Mouse (Mus musculus): ENCODE results near the gene Slc15a3.

Gene Slc15a3

GRCm38 (mm10) chr19:10822534-10822933, 17.0 kb upstream of the Slc15a3 start:
- no peak for DNase-seq (ENCODE audit: low spot score)

- DNase-seq (ENCODE audit: low spot score), result no peak
These were observed 15.5 kb upstream of the Slc15a3 start for GRCm38 (mm10) chr19:10824061-10824460.

- DNase-seq (ENCODE audit: low spot score), result no peak
These were observed 11.2 kb upstream of the Slc15a3 start for GRCm38 (mm10) chr19:10828321-10828720.

- no peak for DNase-seq (ENCODE audit: low spot score)
These were observed 9.9 kb upstream of the Slc15a3 start, which contains the start of gene Cd6 for GRCm38 (mm10) chr19:10829436-10830175. Gene Cd6 (minus strand): TSS chr19:10830058.

- peak; percentile 54 for DNase-seq (ENCODE audit: low spot score)
These were observed 8.1 kb upstream of the Slc15a3 start for GRCm38 (mm10) chr19:10831424-10831823.

GRCm38 (mm10) chr19:10832030-10832429, 7.5 kb upstream of the Slc15a3 start:
- peak; percentile 17 for DNase-seq (ENCODE audit: low spot score)

GRCm38 (mm10) chr19:10833611-10834010, 5.9 kb upstream of the Slc15a3 start:
- peak; percentile 83 for DNase-seq (ENCODE audit: low spot score)

- DNase-seq (ENCODE audit: low spot score), result no peak
These were observed 3.9 kb upstream of the Slc15a3 start for GRCm38 (mm10) chr19:10835671-10836070.

GRCm38 (mm10) chr19:10841721-10842626, 2.4 kb downstream of the Slc15a3 start:
- no peak for DNase-seq (ENCODE audit: low spot score)

- DNase-seq (ENCODE audit: low spot score), result no peak
These were observed 3.4 kb downstream of the Slc15a3 start for GRCm38 (mm10) chr19:10842914-10843313.

- no peak for DNase-seq (ENCODE audit: low spot score)
These were observed 4.7 kb downstream of the Slc15a3 start for GRCm38 (mm10) chr19:10844206-10844605.

- no peak for DNase-seq (ENCODE audit: low spot score)
These were observed 5.9 kb downstream of the Slc15a3 start for GRCm38 (mm10) chr19:10845454-10845853.

GRCm38 (mm10) chr19:10846150-10846549, 6.6 kb downstream of the Slc15a3 start:
- DNase-seq (ENCODE audit: low spot score), result no peak

GRCm38 (mm10) chr19:10847311-10848087, 8.0 kb downstream of the Slc15a3 start:
- DNase-seq (ENCODE audit: low spot score), result peak; percentile 39

GRCm38 (mm10) chr19:10855422-10855821, 15.9 kb downstream of the Slc15a3 start:
- no peak for DNase-seq (ENCODE audit: low spot score)

GRCm38 (mm10) chr19:10856520-10856919, 17.0 kb downstream of the Slc15a3 start:
- DNase-seq (ENCODE audit: low spot score), result no peak

- no peak for DNase-seq (ENCODE audit: low spot score)
These were observed 20.6 kb downstream of the Slc15a3 start for GRCm38 (mm10) chr19:10860072-10860497.

- DNase-seq (ENCODE audit: low spot score), result no peak
These were observed 26.8 kb downstream of the Slc15a3 start for GRCm38 (mm10) chr19:10866351-10866750.

GRCm38 (mm10) chr19:10867946-10868622, 28.6 kb downstream of the Slc15a3 start:
- no peak for DNase-seq (ENCODE audit: low spot score)

GRCm38 (mm10) chr19:10868623-10869141, 29.2 kb downstream of the Slc15a3 start:
- DNase-seq (ENCODE audit: low spot score), result no peak

GRCm38 (mm10) chr19:10869241-10869885, 29.8 kb downstream of the Slc15a3 start:
- peak; percentile 77 for DNase-seq (ENCODE audit: low spot score)
